Mouse (Mus musculus) heart, postnatal 0 days (tissue): ENCODE measurements at regions not wholly inside any gene's neighbourhood (a gene's known extent, or its start where the extent isn't known, plus 50 kb on each side); places are given as distances from the start of the nearest gene placed in this dataset.

ENCODE experiments used
- ATAC-seq: fragments of 200-750 bp; cut with Nextera tagmentation; 2 replicates; pipeline ENCODE4 v1.8.0; 2017; ENCODE audit warnings: low read depth, moderate number of reproducible peaks, moderate library complexity; ENCODE audit not compliant: insufficient read depth
- DNase-seq: peaks from one replicate; pipeline ENCODE4 v3.0.0-alpha.2; 2016; ENCODE audit warnings: low spot score
- H3K27ac ChIP-seq: fragments of 300-500 bp; sonication (generic); 2 replicates; pipeline ENCODE4 v1.5.1; 2014; ENCODE audit warnings: low read depth, mild to moderate bottlenecking
- H3K27me3 ChIP-seq: fragments of 300-500 bp; sonication (generic); 2 replicates; pipeline ENCODE4 v1.6.1; 2014; ENCODE audit warnings: low read length, mixed read lengths; ENCODE audit not compliant: control insufficient read depth, insufficient read depth
- H3K36me3 ChIP-seq: fragments of 300-500 bp; sonication (generic); replicated peaks from 2 replicates; pipeline ENCODE4 v1.6.1; 2014; ENCODE audit warnings: low read length, mixed read lengths; ENCODE audit not compliant: control insufficient read depth, insufficient read depth
- H3K4me1 ChIP-seq: fragments of 300-500 bp; sonication (generic); 2 replicates; pipeline ENCODE4 v1.6.1; 2014; ENCODE audit warnings: antibody characterized with exemption; ENCODE audit not compliant: control insufficient read depth, insufficient read depth
- H3K4me2 ChIP-seq: fragments of 300-500 bp; sonication (generic); 2 replicates; pipeline ENCODE4 v1.6.1; 2014; ENCODE audit warnings: low read depth, mild to moderate bottlenecking, low read length, moderate library complexity
- H3K4me3 ChIP-seq: fragments of 300-500 bp; sonication (generic); 2 replicates; pipeline ENCODE4 v1.5.1; 2014; ENCODE audit warnings: low read depth, low read length
- H3K9ac ChIP-seq: fragments of 300-500 bp; sonication (generic); replicated peaks from 2 replicates; pipeline ENCODE4 v1.6.1; 2014; ENCODE audit warnings: low read depth, low read length, mixed read lengths
- H3K9me3 ChIP-seq: fragments of 300-500 bp; sonication (generic); replicated peaks from 2 replicates; pipeline ENCODE4 v1.6.1; 2016; ENCODE audit warnings: low read length; ENCODE audit not compliant: control insufficient read depth
- CTCF ChIP-seq: IDR thresholded peaks from 2 replicates; pipeline ENCODE4 v1.5.1; 2016; ENCODE audit warnings: antibody characterized with exemption, control low read depth, low read depth
- EP300 ChIP-seq: IDR thresholded peaks from 2 replicates; pipeline ENCODE4 v1.6.1; 2016; ENCODE audit warnings: antibody characterized with exemption, low read depth
- WGBS: fragments of 180-500 bp; shearing (Covaris S2); extraction: QIAGEN DNeasy Blood & Tissue Kit; methylation state at CpG from one replicate; pipeline ENCODE4 v1.1.7; 2014; 5-methylcytosine and 5-hydroxymethylcytosine counted together

GRCm38 (mm10) chr4:105326989-105327388 lies 169.8 kb downstream of the Plpp3 start:
- no peak overlapping the region for H3K4me3 ChIP-seq
- H3K4me2 ChIP-seq = no peak overlapping the region
- no peak overlapping the region for H3K9ac ChIP-seq
- no peak overlapping the region for H3K27ac ChIP-seq
- H3K27me3 ChIP-seq = no peaks in the 10 kb centered on the region
- DNase-seq (no peak), ATAC-seq (no peak)
- H3K4me1 ChIP-seq = peaks cover 6% of the 10 kb centered on the region; the same call in 1 of the 2 replicates
- TF ChIP-seq CTCF = no peak
- TF ChIP-seq EP300 = no peak
- no peaks in the 10 kb centered on the region for H3K36me3 ChIP-seq
- no peaks in the 10 kb centered on the region for H3K9me3 ChIP-seq
- WGBS = 71% methylated on average over 3 of the region's 3 CpGs

DNA sequence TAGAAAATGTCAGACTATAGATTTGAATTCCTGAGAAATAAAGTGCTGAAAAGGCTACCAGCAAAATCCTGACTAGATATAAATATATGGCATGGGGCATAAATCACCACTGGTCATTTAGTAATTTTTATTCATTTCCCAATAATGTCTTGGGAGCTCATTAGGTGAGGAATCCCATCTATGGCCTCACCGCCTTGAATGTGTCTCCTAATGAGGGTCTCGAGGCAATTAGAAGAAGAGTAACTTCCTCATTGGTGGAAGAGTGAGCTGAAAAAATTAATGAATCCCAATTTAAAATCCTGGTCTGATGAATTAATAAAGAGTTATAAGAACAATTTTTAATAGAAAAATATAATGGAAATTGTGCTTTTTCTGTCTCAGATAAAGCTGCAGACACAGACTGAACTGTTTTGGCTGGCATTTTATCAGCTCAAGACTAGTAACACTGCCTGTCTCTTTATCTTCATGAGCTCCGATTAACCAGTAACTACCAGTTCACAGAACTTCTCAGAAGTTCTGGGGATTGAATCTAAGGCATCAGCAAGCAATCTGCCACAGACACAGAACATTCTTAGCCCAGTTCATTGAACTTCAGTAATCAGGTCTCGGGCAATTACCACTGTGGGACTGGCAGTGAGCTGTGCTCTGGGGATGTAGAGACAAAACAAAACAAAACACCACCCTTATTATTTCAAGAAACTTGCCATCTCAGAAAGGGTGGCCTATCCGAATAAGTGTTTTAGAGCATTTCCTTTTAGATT lies 170.7 kb downstream of the Plpp3 start:
- DNase-seq (no peak), ATAC-seq (no peak)
- no peak overlapping the region for H3K9ac ChIP-seq
- H3K27me3 ChIP-seq = no peaks in the 10 kb centered on the region
- H3K4me2 ChIP-seq = no peak overlapping the region
- H3K27ac ChIP-seq = no peak overlapping the region
- no peaks in the 10 kb centered on the region for H3K9me3 ChIP-seq
- peaks cover 6% of the 10 kb centered on the region; the same call in 1 of the 2 replicates for H3K4me1 ChIP-seq
- no peak for TF ChIP-seq CTCF
- TF ChIP-seq EP300 = no peak
- 72% methylated on average over 5 of the region's 5 CpGs for WGBS
- H3K36me3 ChIP-seq = no peaks in the 10 kb centered on the region
- no peak overlapping the region for H3K4me3 ChIP-seq

GRCm38 (mm10) chr4:105328776-105329175 lies 171.6 kb downstream of the Plpp3 start:
- DNase-seq (peak; percentile 62), ATAC-seq (peak; percentile 64)
- Histone ChIP-seq H3K9me3 (no peaks in the 10 kb centered on the region), H3K4me2 (no peak overlapping the region), H3K9ac (no peak overlapping the region), H3K36me3 (no peaks in the 10 kb centered on the region), H3K27me3 (no peaks in the 10 kb centered on the region), H3K4me3 (no peak overlapping the region), H3K27ac (no peak overlapping the region), H3K4me1 (0 out of 2 replicates have a peak, but pooled peaks cover 6% of the 10 kb centered on the region)
- 48% methylated on average over 10 of the region's 10 CpGs for WGBS
- TF ChIP-seq CTCF = no peak
- TF ChIP-seq EP300 = peak; percentile 52; the same call in 1 of the 2 replicates

GRCm38 (mm10) chr4:105332081-105332480 lies 174.9 kb downstream of the Plpp3 start:
- H3K27ac ChIP-seq = no peak overlapping the region
- H3K36me3 ChIP-seq = no peaks in the 10 kb centered on the region
- DNase-seq (no peak), ATAC-seq (no peak)
- no peaks in the 10 kb centered on the region for H3K9me3 ChIP-seq
- no peaks in the 10 kb centered on the region for H3K27me3 ChIP-seq
- H3K4me2 ChIP-seq = no peak overlapping the region
- no peak overlapping the region for H3K4me3 ChIP-seq
- TF ChIP-seq EP300 = no peak
- TF ChIP-seq CTCF = no peak
- no peak overlapping the region for H3K9ac ChIP-seq
- WGBS = 87% methylated on average over 10 of the region's 10 CpGs
- 0 out of 2 replicates have a peak, but pooled peaks cover 6% of the 10 kb centered on the region for H3K4me1 ChIP-seq

DNA sequence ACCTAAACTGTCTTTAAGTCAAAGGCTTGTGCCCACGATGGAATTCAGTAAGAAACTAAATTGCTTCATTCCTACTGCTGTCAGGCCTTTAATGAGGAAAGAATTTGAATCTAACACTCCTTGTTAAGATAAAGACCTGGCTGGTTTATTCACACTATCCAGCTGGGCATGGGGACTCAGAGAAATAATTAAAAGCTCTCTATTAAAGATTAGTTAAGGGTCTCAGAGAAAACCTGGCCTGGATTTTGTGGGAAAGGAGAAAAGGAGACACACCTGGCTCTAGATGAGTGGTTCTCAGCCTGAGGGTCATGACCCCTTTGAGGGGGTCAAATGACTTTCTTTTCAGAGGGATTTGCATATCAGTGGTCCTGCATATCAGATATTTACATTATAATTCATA lies 178.7 kb downstream of the Plpp3 start:
- Histone ChIP-seq H3K27ac (no peak overlapping the region), H3K4me2 (no peak overlapping the region), H3K36me3 (no peaks in the 10 kb centered on the region), H3K27me3 (no peaks in the 10 kb centered on the region), H3K9ac (no peak overlapping the region), H3K4me3 (no peak overlapping the region), H3K9me3 (no peaks in the 10 kb centered on the region), H3K4me1 (peaks cover 3% of the 10 kb centered on the region; the same call in 1 of the 2 replicates)
- ATAC-seq (no peak), DNase-seq (no peak)
- WGBS = 31% methylated on average over 1 of the region's 1 CpGs
- TF ChIP-seq EP300 (no peak), CTCF (no peak)

GRCm38 (mm10) chr4:105336557-105336956 lies 179.4 kb downstream of the Plpp3 start:
- Histone ChIP-seq H3K9ac (no peak overlapping the region), H3K4me3 (no peak overlapping the region), H3K27ac (no peak overlapping the region), H3K27me3 (no peaks in the 10 kb centered on the region), H3K4me1 (peaks cover 3% of the 10 kb centered on the region; the same call in 1 of the 2 replicates), H3K9me3 (no peaks in the 10 kb centered on the region), H3K36me3 (no peaks in the 10 kb centered on the region), H3K4me2 (no peak overlapping the region)
- WGBS = 72% methylated on average over 4 of the region's 4 CpGs
- TF ChIP-seq CTCF (no peak), EP300 (no peak)
- ATAC-seq (no peak), DNase-seq (no peak)
